Mouse (Mus musculus) kidney, embryonic 16.5 days (tissue): Measurements from ENCODE around the gene Tuft1. TPM values are rescaled to one million over a fixed set of nuclear protein-coding genes. Genes with fewer than 3 reads are reported as not detected.

ENCODE experiments used
- ATAC-seq: fragments of 200-750 bp; cut with Nextera tagmentation; 2 replicates; pipeline ENCODE4 v1.8.0; 2017; ENCODE audit warnings: moderate TSS enrichment; ENCODE audit not compliant: low FRiP score, low TSS enrichment
- H3K27ac ChIP-seq: fragments of 300-500 bp; sonication (generic); 2 replicates; pipeline ENCODE4 v1.5.1; 2014; ENCODE audit warnings: low read length
- H3K27me3 ChIP-seq: fragments of 300-500 bp; sonication (generic); 2 replicates; pipeline ENCODE4 v1.6.1; 2014; ENCODE audit warnings: low read length, control low read depth, mixed read lengths; ENCODE audit not compliant: insufficient read depth
- H3K36me3 ChIP-seq: fragments of 300-500 bp; sonication (generic); 2 replicates; pipeline ENCODE4 v1.6.1; 2014; ENCODE audit warnings: low read length, control low read depth, mixed read lengths; ENCODE audit not compliant: insufficient read depth
- H3K4me1 ChIP-seq: fragments of 300-500 bp; sonication (generic); 2 replicates; pipeline ENCODE4 v1.6.1; 2014; ENCODE audit warnings: low read length, control low read depth, mixed read lengths; ENCODE audit not compliant: insufficient read depth
- H3K4me2 ChIP-seq: fragments of 300-500 bp; sonication (generic); replicated peaks from 2 replicates; pipeline ENCODE4 v1.6.1; 2014; ENCODE audit warnings: low read depth, low read length
- H3K4me3 ChIP-seq: fragments of 300-500 bp; sonication (generic); 2 replicates; pipeline ENCODE4 v1.5.1; 2014; ENCODE audit warnings: mild to moderate bottlenecking, low read length
- H3K9ac ChIP-seq: fragments of 300-500 bp; sonication (generic); replicated peaks from 2 replicates; pipeline ENCODE4 v1.6.1; 2014; ENCODE audit warnings: low read length
- H3K9me3 ChIP-seq: fragments of 300-500 bp; sonication (generic); 2 replicates; pipeline ENCODE4 v1.6.1; 2016; ENCODE audit warnings: low read length, control low read depth
- WGBS: fragments of 180-500 bp; shearing (Covaris S2); extraction: QIAGEN DNeasy Blood & Tissue Kit; methylation state at CpG from one replicate; pipeline ENCODE4 v1.1.7; 2014; 5-methylcytosine and 5-hydroxymethylcytosine counted together
- polyA plus RNA-seq: library from polyadenylated mRNA; unstranded; fragments of >200 nt; fragmentation: Nextera tagmentation; extraction: Ambion mirVana; gene quantifications from 2 replicates; pipeline ENCODE4 v1.2.1, GENCODE M21; 2015

Tuft1 gene
- polyA plus RNA-seq, 1 experiment from 2014 or later: 9.7 TPM

DNA sequence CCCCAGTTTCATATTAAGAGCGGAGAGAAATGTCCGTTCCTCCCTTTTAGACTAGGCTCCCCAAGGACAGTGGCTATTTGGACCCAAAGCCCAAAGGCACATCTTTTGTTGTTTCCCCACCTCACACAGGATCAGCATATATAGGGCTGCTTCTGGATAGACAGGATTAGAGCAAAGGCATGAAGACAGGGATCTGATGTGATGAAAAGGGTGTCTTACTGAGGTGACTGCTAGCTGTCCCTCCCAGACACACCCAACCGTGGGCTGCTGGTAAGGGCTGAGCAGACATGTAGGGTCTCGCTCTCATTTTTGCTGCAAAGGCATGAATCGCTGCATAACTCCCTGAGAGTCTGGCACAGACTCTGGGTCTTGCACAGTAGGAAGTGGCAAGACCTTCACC, 30.0 kb downstream of the Tuft1 start:
- no peaks in the 10 kb centered on the region for H3K27me3 ChIP-seq
- no peaks in the 10 kb centered on the region for H3K4me1 ChIP-seq
- H3K4me3 ChIP-seq: no peak overlapping the region
- WGBS: 95% methylated on average over 5 of the region's 5 CpGs
- H3K27ac ChIP-seq: no peak overlapping the region
- no peaks in the 10 kb centered on the region for H3K36me3 ChIP-seq
- no peaks in the 10 kb centered on the region for H3K9me3 ChIP-seq
- no peak overlapping the region for H3K4me2 ChIP-seq
- ATAC-seq: no peak
- no peak overlapping the region for H3K9ac ChIP-seq

DNA sequence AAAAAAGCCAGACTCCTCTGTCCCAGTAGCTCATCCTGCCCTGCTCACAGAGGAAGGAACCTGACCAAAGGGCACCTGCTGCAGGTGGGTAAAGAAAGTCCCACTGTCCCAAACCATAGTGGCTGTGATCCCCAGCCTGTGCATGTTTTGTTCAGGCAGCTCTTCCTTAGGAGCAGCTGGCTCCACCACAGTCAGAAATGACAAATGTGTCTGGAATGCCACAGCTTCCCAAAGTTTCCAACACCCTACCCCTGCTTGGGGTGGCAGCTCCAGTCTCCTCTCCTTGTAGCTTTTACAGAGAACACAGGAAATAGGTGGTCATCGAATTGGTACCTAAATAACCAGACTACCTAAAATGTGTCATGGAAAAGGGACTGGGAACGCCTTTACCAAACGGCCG, 34.4 kb downstream of the Tuft1 start:
- Histone ChIP-seq H3K36me3 (no peaks in the 10 kb centered on the region), H3K9ac (no peak overlapping the region), H3K4me1 (no peaks in the 10 kb centered on the region), H3K4me2 (no peak overlapping the region), H3K9me3 (no peaks in the 10 kb centered on the region), H3K27ac (no peak overlapping the region), H3K27me3 (no peaks in the 10 kb centered on the region), H3K4me3 (no peak overlapping the region)
- no peak for ATAC-seq
- 82% methylated on average over 4 of the region's 4 CpGs for WGBS

DNA sequence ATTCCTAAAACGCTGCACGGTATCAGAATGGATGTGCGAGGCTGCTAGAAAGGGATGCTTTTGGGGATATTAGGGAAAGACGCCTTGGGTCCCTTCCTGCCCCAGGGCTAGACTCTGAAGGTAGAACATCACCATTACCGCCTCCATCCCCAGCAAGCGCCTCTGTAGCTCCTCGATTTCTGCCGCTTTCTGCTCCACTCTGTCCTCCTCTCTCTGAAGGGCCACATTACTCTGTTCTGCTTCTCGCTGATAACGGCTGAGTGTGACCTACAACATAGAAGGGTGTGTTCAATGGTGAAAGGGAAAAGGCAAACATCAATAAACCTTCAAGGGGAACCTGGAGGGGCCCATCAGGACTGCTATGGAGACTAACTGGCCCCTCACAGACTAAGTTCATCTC, 36.1 kb downstream of the Tuft1 start:
- no peaks in the 10 kb centered on the region for H3K9me3 ChIP-seq
- no peaks in the 10 kb centered on the region for H3K27me3 ChIP-seq
- no peak overlapping the region for H3K4me3 ChIP-seq
- no peaks in the 10 kb centered on the region for H3K36me3 ChIP-seq
- no peak overlapping the region for H3K9ac ChIP-seq
- WGBS: 91% methylated on average over 9 of the region's 10 CpGs
- no peak for ATAC-seq
- no peak overlapping the region for H3K4me2 ChIP-seq
- H3K4me1 ChIP-seq: no peaks in the 10 kb centered on the region
- H3K27ac ChIP-seq: no peak overlapping the region

DNA sequence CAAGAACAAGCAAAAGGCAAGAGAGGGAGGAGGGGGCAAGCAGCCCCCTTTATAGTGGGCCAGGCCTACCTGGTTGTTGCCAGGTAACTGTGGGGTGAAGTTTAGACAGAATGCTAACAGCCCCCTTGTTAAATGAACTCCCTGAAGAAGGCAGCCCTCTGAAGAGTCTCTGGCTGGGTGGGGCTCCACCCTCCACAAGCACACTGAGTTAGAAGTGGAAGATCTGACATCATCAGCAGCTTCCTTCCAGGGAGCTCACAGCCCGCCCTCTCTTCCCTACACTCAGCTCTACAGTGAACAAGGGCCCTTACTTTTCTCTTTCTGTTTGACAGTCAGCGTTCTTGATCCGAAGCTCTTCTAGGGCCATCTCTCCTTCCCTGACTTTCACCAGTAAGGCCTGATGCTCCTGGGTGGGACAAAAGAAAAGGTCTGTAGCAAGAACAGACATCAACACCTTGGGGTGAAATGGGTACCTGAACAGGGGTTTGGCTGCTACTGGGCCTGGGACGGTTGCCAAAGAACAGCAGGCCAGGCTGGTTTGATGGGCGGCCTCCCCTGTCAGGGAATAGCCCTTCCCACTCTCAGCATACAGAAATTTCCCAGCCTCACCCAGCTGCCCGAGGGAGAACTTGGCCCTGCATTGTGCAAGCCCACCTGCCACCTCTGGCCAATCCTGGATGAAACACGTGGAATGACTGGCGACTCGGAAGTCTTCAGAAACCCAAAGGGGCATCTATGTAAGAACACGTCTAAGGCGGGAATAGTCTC, 36.7 kb downstream of the Tuft1 start:
- Histone ChIP-seq H3K4me2 (no peak overlapping the region), H3K27ac (no peak overlapping the region), H3K36me3 (no peaks in the 10 kb centered on the region), H3K9ac (no peak overlapping the region), H3K9me3 (no peaks in the 10 kb centered on the region), H3K4me1 (no peaks in the 10 kb centered on the region), H3K27me3 (no peaks in the 10 kb centered on the region), H3K4me3 (no peak overlapping the region)
- 82% methylated on average over 11 of the region's 11 CpGs for WGBS
- ATAC-seq: no peak

DNA sequence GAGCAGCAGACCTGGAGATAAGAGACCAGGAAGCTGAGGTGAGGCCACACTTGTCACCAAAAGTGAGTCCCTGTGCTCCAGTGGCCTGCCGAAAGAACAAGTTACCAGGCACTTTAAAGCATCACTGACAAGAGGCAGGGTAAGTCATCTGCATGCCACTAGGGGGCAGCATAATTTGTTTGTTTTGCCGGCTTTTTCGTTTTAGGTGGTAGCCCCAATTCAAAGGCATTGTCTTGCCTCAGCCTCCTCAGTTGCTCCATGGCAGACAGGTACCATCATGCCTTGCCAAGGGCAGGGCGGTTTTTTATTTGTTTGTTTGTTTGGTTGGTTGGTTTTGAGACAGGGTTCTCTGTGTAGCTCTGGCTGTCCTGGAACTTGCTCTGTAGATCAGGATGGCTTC, 42.0 kb downstream of the Tuft1 start:
- Histone ChIP-seq H3K9me3 (no peaks in the 10 kb centered on the region), H3K4me3 (no peak overlapping the region), H3K27me3 (no peaks in the 10 kb centered on the region), H3K9ac (no peak overlapping the region), H3K4me1 (peaks cover 13% of the 10 kb centered on the region; the same call in 1 of the 2 replicates), H3K4me2 (no peak overlapping the region), H3K27ac (no peak overlapping the region), H3K36me3 (no peaks in the 10 kb centered on the region)
- WGBS: 73% methylated on average over 4 of the region's 4 CpGs
- ATAC-seq: no peak

DNA sequence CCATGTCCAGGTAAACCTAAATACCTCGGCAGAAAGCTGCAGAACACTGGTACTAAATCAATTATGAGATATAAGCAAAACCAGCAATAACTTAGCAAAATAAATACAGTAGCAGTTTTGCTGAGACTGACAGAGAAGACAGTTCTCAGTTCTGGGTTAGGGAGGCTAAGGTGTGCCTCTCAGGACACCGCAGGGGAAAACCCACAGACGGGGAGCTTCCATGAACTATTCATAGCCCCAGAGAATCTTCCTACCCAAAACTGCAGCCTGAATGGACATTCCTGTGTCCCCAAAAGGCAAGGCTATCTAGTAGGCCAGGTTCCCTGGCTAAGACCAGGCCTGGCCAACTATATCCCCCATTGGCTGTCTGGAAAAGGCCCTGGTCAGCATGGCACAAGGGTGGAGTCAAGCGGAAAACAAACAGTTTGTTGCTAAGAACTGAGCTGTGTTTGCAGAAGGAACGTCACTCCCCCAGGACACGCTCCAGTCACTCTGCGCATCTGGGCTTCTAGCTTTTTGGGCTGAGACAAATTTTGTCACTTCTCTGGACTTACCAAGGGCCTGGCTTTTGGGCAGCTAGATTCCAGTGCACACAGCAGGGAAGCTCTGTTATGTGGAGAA, 45.3 kb downstream of the Tuft1 start:
- no peak overlapping the region for H3K9ac ChIP-seq
- no peaks in the 10 kb centered on the region for H3K9me3 ChIP-seq
- no peak overlapping the region for H3K4me2 ChIP-seq
- peak; percentile 83 for ATAC-seq
- 60% methylated on average over 7 of the region's 7 CpGs for WGBS
- peaks cover 13% of the 10 kb centered on the region; the same call in 1 of the 2 replicates for H3K4me1 ChIP-seq
- H3K4me3 ChIP-seq: no peak overlapping the region
- H3K27ac ChIP-seq: no peak overlapping the region
- no peaks in the 10 kb centered on the region for H3K27me3 ChIP-seq
- H3K36me3 ChIP-seq: no peaks in the 10 kb centered on the region

DNA sequence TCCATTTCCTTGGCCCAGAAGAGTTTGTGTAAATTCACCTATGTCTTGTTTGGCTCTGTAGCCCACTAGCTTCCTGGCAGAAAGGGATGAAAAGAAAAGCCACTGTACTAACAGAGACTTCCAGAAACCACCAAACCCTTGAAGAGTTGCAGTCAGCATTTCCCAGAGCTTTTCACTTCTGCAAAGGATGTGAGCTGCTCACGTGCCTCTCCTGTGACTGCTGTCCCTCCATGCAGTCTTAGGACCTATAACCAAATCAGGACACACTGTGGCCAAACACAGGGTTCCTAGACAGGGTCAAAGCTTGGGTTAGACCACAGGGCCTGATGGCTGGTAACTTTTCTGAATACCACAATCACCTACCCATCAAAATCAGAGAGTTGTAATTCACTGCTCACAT, 46.4 kb downstream of the Tuft1 start:
- Histone ChIP-seq H3K4me1 (peaks cover 13% of the 10 kb centered on the region; the same call in 1 of the 2 replicates), H3K4me2 (no peak overlapping the region)
- WGBS: 76% methylated on average over 1 of the region's 1 CpGs

DNA sequence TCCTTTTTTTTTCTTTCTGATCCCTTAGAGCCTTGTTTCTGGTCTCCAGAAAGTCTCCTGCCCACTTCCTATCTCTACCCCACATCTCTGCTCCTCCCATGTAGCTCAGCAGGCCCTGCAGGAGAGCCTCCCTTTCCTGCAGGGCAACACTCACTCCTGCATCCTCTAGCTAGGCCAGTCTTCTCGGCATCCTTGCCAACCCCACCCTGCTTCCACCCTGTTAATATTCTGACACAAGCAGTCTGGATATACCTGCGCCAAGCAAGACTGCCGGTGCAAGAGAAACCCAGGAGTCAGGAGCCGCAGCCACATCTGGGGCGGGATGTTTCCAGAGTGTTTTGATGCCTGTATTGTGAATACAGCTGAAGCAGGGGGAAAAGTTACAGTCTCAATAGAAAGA, 46.8 kb downstream of the Tuft1 start:
- no peak overlapping the region for H3K4me2 ChIP-seq
- WGBS: 76% methylated on average over 5 of the region's 5 CpGs
- peaks cover 13% of the 10 kb centered on the region; the same call in 1 of the 2 replicates for H3K4me1 ChIP-seq
- ATAC-seq: no peak
- H3K9ac ChIP-seq: no peak overlapping the region
- H3K27ac ChIP-seq: peak overlapping the region; percentile 18; the same call in 1 of the 2 replicates
- no peaks in the 10 kb centered on the region for H3K27me3 ChIP-seq
- H3K4me3 ChIP-seq: no peak overlapping the region
- H3K36me3 ChIP-seq: no peaks in the 10 kb centered on the region
- H3K9me3 ChIP-seq: no peaks in the 10 kb centered on the region

More for the DNA sequence above, 46.4 kb downstream of the Tuft1 start:
- Histone ChIP-seq H3K9ac (no peak overlapping the region), H3K9me3 (no peaks in the 10 kb centered on the region), H3K27ac (no peak overlapping the region), H3K36me3 (no peaks in the 10 kb centered on the region), H3K4me3 (no peak overlapping the region), H3K27me3 (no peaks in the 10 kb centered on the region)
- ATAC-seq: no peak

DNA sequence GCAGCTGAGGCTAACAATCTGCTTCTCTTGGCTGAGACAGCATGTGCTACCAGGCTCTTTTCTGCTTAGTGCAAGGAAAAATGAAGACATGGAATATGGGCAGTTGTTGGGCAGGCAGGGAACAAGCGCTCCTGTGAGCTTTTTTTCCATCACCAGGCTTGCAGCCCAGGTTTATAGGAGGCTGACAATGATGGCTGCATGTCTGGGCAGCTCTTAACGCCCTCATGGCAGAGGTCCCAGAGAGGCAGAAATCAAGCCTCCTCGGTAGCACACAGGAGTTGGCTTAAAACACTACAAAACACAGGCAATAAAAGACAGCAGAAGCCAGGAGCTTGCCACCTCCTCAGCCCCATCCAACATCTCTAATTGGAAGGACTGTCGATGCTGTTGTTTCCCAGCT, 47.3 kb downstream of the Tuft1 start:
- H3K36me3 ChIP-seq: no peaks in the 10 kb centered on the region
- WGBS: 46% methylated on average over 4 of the region's 4 CpGs
- no peak for ATAC-seq

DNA sequence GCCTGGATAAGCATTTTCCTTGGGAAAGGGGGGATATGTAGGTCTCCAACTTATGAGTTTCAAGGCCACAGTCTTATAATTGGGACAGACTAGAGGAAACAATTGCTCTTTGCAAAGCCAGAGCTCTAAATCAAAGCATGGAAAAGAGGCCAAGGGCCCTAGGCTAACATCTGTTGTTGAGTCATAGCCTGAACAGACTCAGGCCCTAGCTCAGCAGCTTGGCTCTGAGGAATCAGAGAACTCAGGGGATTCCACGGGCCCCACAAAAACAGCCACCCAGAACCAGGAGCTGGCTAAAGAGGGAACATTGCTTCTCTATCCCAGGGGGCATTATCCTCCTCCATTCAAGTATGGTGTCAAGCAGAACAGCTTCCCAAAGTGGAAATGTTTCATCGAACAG, 48.1 kb downstream of the Tuft1 start:
- H3K4me1 ChIP-seq: peaks cover 13% of the 10 kb centered on the region; the same call in 1 of the 2 replicates
- H3K27me3 ChIP-seq: no peaks in the 10 kb centered on the region
- no peaks in the 10 kb centered on the region for H3K9me3 ChIP-seq
- no peaks in the 10 kb centered on the region for H3K36me3 ChIP-seq
- H3K4me3 ChIP-seq: no peak overlapping the region
- ATAC-seq: no peak
- H3K27ac ChIP-seq: no peak overlapping the region
- no peak overlapping the region for H3K9ac ChIP-seq
- H3K4me2 ChIP-seq: no peak overlapping the region
- WGBS: 65% methylated on average over 2 of the region's 2 CpGs

More for the DNA sequence above, 47.3 kb downstream of the Tuft1 start:
- Histone ChIP-seq H3K27ac (peak overlapping the region; percentile 18; the same call in 1 of the 2 replicates), H3K9ac (no peak overlapping the region), H3K4me3 (no peak overlapping the region), H3K4me2 (no peak overlapping the region), H3K27me3 (no peaks in the 10 kb centered on the region), H3K4me1 (peaks cover 13% of the 10 kb centered on the region; the same call in 1 of the 2 replicates), H3K9me3 (no peaks in the 10 kb centered on the region)
